Mouse (Mus musculus) midbrain, embryonic 11.5 days (tissue): ENCODE results near the gene Dydc1. TPM values are rescaled to one million over a fixed set of nuclear protein-coding genes. Genes with fewer than 3 reads are reported as not detected.

Source experiments
- ATAC-seq: fragments of 200-750 bp; cut with Nextera tagmentation; 2 replicates; pipeline ENCODE4 v1.8.0; 2017; ENCODE audit warnings: moderate TSS enrichment, moderate library complexity; ENCODE audit not compliant: low FRiP score
- DNase-seq: peaks from one replicate; pipeline ENCODE4 v3.0.0; 2015; ENCODE audit warnings: low spot score; ENCODE audit errors: missing footprints
- H3K27ac ChIP-seq: fragments of 300-500 bp; sonication (generic); 2 replicates; pipeline ENCODE4 v1.5.1; 2014; ENCODE audit warnings: low read depth, low read length
- H3K27me3 ChIP-seq: fragments of 300-500 bp; sonication (generic); 2 replicates; pipeline ENCODE4 v1.6.1; 2014; ENCODE audit warnings: mild to moderate bottlenecking, low read length, moderate library complexity, mixed read lengths; ENCODE audit not compliant: control insufficient read depth, insufficient read depth
- H3K36me3 ChIP-seq: fragments of 300-500 bp; sonication (generic); 2 replicates; pipeline ENCODE4 v1.6.1; 2014; ENCODE audit warnings: mild to moderate bottlenecking, low read length, moderate library complexity, mixed read lengths; ENCODE audit not compliant: control insufficient read depth, insufficient read depth
- H3K4me1 ChIP-seq: fragments of 300-500 bp; sonication (generic); 2 replicates; pipeline ENCODE4 v1.6.1; 2014; ENCODE audit warnings: low read length; ENCODE audit not compliant: control insufficient read depth, insufficient read depth
- H3K4me2 ChIP-seq: fragments of 300-500 bp; sonication (generic); 2 replicates; pipeline ENCODE4 v1.6.1; 2014; ENCODE audit warnings: mild to moderate bottlenecking, moderate library complexity
- H3K4me3 ChIP-seq: fragments of 300-500 bp; sonication (generic); 2 replicates; pipeline ENCODE4 v1.5.1; 2014; ENCODE audit warnings: low read depth, low read length
- H3K9ac ChIP-seq: fragments of 300-500 bp; sonication (generic); 2 replicates; pipeline ENCODE4 v1.6.1; 2014; ENCODE audit warnings: low read length
- H3K9me3 ChIP-seq: fragments of 300-500 bp; sonication (generic); 2 replicates; pipeline ENCODE4 v1.6.1; 2016; ENCODE audit warnings: low read length; ENCODE audit not compliant: control insufficient read depth
- WGBS: fragments of 180-500 bp; shearing (Covaris S2); extraction: QIAGEN DNeasy Blood & Tissue Kit; methylation state at CpG from one replicate; pipeline ENCODE4 v1.1.7; 2014; 5-methylcytosine and 5-hydroxymethylcytosine counted together
- polyA plus RNA-seq: library from polyadenylated mRNA; unstranded; fragments of >200 nt; fragmentation: Nextera tagmentation; extraction: Ambion mirVana; gene quantifications from 2 replicates; pipeline ENCODE4 v1.2.1, GENCODE M21; 2014

The Dydc1 gene
- polyA plus RNA-seq, 1 experiment from 2014 or later = not detected

DNA sequence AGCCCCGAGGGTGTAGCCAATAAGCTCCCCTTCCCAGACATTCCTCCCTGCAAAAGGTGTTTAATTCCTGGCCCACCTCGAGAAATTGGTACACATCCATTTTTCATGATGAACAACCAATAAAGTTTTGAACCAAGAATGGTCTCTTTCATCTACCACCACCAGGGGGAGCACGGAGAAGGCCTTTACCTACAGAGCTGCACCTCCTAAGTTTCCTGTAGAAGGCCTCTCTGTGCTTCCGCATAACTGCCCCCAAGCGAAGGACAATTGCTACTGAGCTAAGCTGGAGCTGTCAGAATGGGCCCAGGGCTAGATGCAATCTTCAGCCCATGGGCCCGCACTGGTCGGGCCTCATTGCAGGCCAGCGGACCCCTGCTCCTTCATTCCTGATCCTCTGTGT is 18.1 kb downstream of the Dydc1 start:
- Histone ChIP-seq H3K4me3 (no peak overlapping the region), H3K9me3 (no peaks in the 10 kb centered on the region), H3K36me3 (no peaks in the 10 kb centered on the region), H3K27me3 (no peaks in the 10 kb centered on the region), H3K9ac (no peak overlapping the region), H3K4me2 (no peak overlapping the region), H3K27ac (no peak overlapping the region), H3K4me1 (no peaks in the 10 kb centered on the region)
- DNase-seq (no peak), ATAC-seq (0 out of 2 replicates have a peak, but pooled peaks have one; percentile 30)
- WGBS = 49% methylated on average over 8 of the region's 8 CpGs

DNA sequence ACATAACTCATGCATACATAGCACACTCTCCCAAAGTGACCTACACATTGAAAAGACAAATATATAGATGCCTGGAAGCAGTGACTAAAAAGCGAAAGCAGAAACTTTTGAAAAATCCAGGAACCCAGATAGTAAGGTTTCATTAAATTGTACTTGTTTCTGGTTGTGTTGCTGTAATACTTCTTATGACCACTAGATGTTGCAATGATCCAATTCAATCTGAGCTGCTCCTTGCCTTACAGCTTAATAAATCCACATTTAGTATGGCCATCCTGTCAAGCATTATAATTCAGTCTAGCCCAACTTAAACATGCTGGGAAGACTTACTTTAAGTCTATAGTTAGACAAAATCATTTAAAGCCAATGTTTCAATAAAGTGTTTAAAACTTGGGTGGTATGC is 21.4 kb downstream of the Dydc1 start:
- Histone ChIP-seq H3K27me3 (no peaks in the 10 kb centered on the region), H3K4me1 (no peaks in the 10 kb centered on the region), H3K27ac (no peak overlapping the region), H3K9ac (no peak overlapping the region), H3K9me3 (no peaks in the 10 kb centered on the region), H3K4me3 (no peak overlapping the region), H3K4me2 (no peak overlapping the region), H3K36me3 (no peaks in the 10 kb centered on the region)
- DNase-seq (no peak), ATAC-seq (no peak)
- WGBS = 56% methylated on average over 1 of the region's 1 CpGs

DNA sequence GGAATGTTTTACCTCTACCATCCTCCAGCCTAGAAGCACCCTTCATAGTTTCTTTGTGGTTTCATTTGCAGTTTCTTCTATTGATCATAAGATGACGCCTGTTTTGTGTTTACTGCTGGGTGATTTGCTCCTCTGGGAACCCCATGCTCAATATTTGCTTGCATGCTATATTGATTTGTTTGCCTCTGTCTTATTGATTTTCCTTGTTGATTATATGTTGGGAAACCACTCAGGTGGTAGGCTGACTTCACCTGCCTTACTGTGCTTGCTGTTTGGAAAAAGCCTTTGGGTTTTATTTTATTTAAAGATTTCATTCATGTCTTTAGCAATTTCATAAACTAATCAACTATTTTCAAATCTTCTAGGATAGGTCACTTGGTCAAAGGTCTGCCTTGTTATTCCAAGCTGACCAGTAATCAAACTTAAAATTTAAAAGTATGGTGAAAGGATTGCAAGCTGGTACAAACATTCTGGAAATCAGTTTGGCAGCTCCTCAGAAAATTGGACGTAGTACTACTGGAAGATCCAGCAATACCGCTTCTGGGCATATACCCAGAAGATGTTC is 23.7 kb downstream of the Dydc1 start:
- no peaks in the 10 kb centered on the region for H3K27me3 ChIP-seq
- H3K4me3 ChIP-seq = no peak overlapping the region
- H3K9ac ChIP-seq = no peak overlapping the region
- no peaks in the 10 kb centered on the region for H3K9me3 ChIP-seq
- H3K27ac ChIP-seq = no peak overlapping the region
- 91% methylated on average over 3 of the region's 3 CpGs for WGBS
- H3K36me3 ChIP-seq = no peaks in the 10 kb centered on the region
- no peak overlapping the region for H3K4me2 ChIP-seq
- no peaks in the 10 kb centered on the region for H3K4me1 ChIP-seq
- ATAC-seq (no peak), DNase-seq (no peak)

DNA sequence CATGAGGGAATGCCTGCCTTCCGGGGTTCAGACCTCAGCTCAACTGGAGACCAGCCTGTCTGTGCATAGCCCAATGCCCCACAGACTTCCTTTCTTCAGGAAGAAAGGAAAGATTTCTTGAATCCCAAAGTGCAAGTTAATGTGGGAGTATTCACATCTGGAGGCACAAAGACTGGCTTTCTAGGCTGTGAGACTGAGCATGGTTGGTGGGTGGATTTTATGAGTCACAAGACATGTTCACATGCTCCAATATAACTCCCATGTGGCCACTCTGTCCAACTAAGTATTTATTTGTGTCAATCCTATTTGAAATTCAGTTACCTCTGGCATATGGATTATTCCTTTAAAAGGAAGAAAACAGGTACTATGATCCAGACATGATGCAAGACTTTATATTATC is 26.0 kb downstream of the Dydc1 start:
- WGBS = 74% methylated on average over 1 of the region's 1 CpGs
- DNase-seq = no peak
- H3K36me3 ChIP-seq = no peaks in the 10 kb centered on the region
- no peak overlapping the region for H3K27ac ChIP-seq
- H3K9ac ChIP-seq = no peak overlapping the region
- no peak for ATAC-seq
- no peaks in the 10 kb centered on the region for H3K9me3 ChIP-seq
- no peak overlapping the region for H3K4me3 ChIP-seq
- no peak overlapping the region for H3K4me2 ChIP-seq
- H3K27me3 ChIP-seq = no peaks in the 10 kb centered on the region
- H3K4me1 ChIP-seq = no peaks in the 10 kb centered on the region

DNA sequence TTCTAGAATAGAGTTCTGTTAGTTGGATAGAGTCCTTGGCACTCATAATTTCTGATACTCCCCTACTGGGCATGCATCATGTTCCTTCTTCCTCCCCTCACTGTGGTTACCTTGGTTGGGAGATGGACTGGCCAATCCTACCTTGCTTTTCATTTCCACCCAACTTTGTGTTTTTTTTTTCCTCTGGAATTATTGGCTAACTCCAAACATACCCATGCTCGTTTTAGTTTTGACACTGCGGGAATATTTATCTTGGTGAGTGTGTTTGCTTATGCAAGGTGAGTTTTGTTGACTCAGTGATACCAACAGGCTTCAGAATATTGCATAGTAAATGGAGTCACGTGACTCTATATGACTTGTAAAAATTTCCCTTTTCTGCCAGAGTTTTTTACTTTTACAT is 28.0 kb downstream of the Dydc1 start:
- H3K36me3 ChIP-seq = no peaks in the 10 kb centered on the region
- no peak overlapping the region for H3K9ac ChIP-seq
- no peak overlapping the region for H3K4me3 ChIP-seq
- no peaks in the 10 kb centered on the region for H3K9me3 ChIP-seq
- ATAC-seq = no peak
- 86% methylated on average over 3 of the region's 3 CpGs for WGBS
- H3K4me2 ChIP-seq = no peak overlapping the region
- H3K27me3 ChIP-seq = no peaks in the 10 kb centered on the region
- H3K4me1 ChIP-seq = no peaks in the 10 kb centered on the region
- H3K27ac ChIP-seq = no peak overlapping the region
- no peak for DNase-seq

DNA sequence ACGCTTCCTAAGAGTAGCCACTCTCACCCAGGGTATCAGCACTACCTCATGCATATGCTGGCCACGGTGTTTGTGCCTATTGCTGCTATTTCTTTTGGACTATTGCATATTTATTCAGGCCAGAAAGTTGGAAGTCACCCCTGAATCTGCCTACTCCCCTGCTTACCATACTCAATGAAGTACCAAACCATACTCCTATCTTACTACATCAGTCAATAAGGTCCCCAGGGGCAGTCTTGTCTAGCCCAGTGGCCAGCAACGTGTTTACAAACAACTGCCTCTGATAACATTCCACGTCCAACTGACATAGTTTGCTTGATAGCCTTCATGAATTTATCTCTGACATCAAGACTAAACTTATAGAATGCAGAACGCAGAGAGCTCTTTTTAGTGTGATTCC is 28.5 kb downstream of the Dydc1 start:
- no peaks in the 10 kb centered on the region for H3K9me3 ChIP-seq
- no peak for DNase-seq
- no peak overlapping the region for H3K9ac ChIP-seq
- no peaks in the 10 kb centered on the region for H3K27me3 ChIP-seq
- no peaks in the 10 kb centered on the region for H3K36me3 ChIP-seq
- H3K27ac ChIP-seq = no peak overlapping the region
- H3K4me1 ChIP-seq = no peaks in the 10 kb centered on the region
- ATAC-seq = no peak
- 91% methylated on average over 5 of the region's 5 CpGs for WGBS
- no peak overlapping the region for H3K4me2 ChIP-seq
- no peak overlapping the region for H3K4me3 ChIP-seq

DNA sequence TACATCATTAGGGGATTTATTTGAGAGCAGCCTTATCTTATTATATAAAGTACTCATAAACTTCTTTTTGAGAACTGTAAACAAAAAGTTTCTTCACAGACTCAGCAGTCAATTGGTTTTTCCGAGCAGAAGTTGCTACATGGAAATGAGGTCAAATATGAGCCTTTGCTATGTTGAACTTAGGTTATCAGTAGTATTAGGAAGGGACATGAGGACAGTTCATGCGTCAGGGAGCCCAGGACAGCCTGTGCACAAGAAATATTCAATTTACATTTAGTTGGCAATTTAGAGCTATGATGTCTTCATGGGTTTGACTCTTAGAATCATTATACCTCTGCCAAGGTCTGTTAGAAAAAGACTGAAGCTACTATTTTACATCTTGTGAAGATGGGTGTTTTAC is 29.6 kb downstream of the Dydc1 start:
- no peaks in the 10 kb centered on the region for H3K4me1 ChIP-seq
- H3K4me2 ChIP-seq = no peak overlapping the region
- DNase-seq (no peak), ATAC-seq (no peak)
- no peak overlapping the region for H3K27ac ChIP-seq
- WGBS = 84% methylated on average over 2 of the region's 2 CpGs
- no peak overlapping the region for H3K9ac ChIP-seq
- H3K9me3 ChIP-seq = no peaks in the 10 kb centered on the region
- no peak overlapping the region for H3K4me3 ChIP-seq
- no peaks in the 10 kb centered on the region for H3K36me3 ChIP-seq
- H3K27me3 ChIP-seq = no peaks in the 10 kb centered on the region

DNA sequence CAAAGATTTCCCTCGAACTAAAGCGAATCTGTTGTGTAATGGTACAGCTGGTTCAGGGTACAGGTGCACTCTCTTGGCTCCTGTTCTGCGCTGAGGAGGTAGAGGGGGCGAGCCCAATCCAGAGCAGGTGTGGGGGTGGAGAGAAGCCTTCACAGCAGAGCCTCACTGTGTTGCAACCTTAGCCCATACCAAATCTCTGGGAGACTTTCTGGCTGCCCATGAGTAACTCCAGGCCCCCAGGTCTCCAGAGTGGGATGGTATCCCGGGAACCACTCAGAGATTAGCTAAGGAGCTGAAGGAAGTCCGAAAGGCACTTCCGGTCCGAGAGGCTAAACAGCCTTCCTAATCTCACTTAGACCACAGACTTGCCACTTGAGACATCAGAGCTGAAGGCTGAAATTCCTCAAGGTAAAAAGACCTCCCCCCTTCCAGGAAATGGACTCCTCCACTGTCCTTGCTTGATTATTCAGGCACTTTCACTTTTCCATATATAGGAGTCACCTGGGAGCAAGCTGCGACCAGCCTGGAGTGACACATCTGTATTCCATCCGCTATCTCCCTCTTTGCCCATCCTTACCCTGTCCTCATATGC is 32.2 kb downstream of the Dydc1 start, which contains the start of gene Mat1a:
Gene Mat1a, plus strand, starts transcription at position 183 of the 592 bp plus-strand sequence.
- H3K4me3 ChIP-seq = no peak within 1 kb of the TSS
- ATAC-seq (no peak), DNase-seq (no peak)
- no peaks in the 10 kb centered on the region for H3K27me3 ChIP-seq
- H3K27ac ChIP-seq = no peak within 1 kb of the TSS
- WGBS = 76% methylated on average over 10 of the region's 10 CpGs
- no peak within 1 kb of the TSS for H3K9ac ChIP-seq
- H3K4me2 ChIP-seq = no peak within 1 kb of the TSS
- H3K4me1 ChIP-seq = no peaks in the 10 kb centered on the region
- no peaks in the 10 kb centered on the region for H3K9me3 ChIP-seq
- no peaks in the 10 kb centered on the region for H3K36me3 ChIP-seq

DNA sequence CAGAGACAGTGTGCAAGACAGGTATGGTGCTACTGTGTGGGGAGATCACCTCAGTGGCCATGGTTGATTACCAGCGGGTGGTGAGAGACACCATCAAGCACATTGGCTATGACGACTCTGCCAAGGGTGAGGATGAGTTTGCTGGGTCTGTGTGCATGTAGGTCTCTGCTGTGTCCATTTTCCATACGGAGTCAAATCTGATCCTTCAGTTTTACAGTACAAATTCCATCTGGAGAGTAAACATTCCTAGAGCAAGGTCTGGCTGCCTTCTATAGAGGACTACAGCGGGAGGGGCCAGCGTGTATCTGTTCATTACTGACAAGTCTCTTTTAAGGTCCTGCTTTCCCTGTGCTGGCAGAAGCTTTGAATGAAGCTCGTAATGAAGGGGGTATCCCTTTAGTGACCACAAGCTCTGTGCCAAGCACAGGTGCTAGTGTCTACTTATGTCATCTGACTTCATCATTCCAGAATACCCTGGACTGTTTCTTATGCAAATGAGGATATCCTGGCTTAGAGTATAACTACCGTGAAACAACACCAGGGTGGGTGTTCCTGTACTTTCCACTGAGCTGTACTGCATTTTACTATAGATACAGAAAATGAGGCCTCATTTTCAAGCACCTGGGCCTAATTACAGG is 38.4 kb downstream of the Dydc1 start:
- Histone ChIP-seq H3K9ac (no peak overlapping the region), H3K27ac (no peak overlapping the region), H3K36me3 (no peaks in the 10 kb centered on the region), H3K9me3 (no peaks in the 10 kb centered on the region), H3K4me2 (no peak overlapping the region), H3K4me1 (no peaks in the 10 kb centered on the region), H3K27me3 (no peaks in the 10 kb centered on the region), H3K4me3 (no peak overlapping the region)
- no peak for DNase-seq
- no peak for ATAC-seq
- WGBS = 84% methylated on average over 7 of the region's 7 CpGs
